Mouse (Mus musculus): ENCODE results near the gene Vwa2. TPM values are rescaled to one million over a fixed set of nuclear protein-coding genes. Genes with fewer than 3 reads are reported as not detected.

The Vwa2 gene
- polyA plus RNA-seq, 1 experiment, result 0.02 TPM

DNA sequence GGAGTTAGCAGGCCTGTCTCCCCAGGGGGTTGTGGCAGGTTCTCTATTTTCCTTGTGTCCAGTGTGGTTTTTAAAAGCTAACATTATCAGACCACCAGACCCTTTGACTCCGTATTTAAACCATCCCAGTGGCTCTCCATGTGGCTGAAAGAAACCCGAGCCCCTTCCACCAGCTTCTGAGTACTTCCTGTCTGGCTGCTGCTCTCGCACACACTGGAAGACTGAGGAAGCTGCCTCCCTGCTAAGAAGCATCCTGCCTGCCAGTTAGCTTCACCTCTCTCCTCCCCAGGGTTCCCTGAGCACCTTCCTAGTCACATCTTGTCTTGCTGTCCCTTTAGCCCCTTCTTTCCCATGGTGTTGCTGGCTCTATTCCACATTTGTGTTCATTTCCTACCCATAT lies 33.8 kb downstream of the Vwa2 start:
- Histone ChIP-seq H3K4me3 (ENCODE audit: insufficient read depth, poor library complexity, severe bottlenecking) (no peak overlapping the region), H3K36me3 (ENCODE audit: control insufficient read depth, insufficient read depth) (no peaks in the 10 kb centered on the region), H3K27me3 (ENCODE audit: control insufficient read depth, insufficient read depth, insufficient read length) (peaks cover 3% of the 10 kb centered on the region), H3ac (ENCODE audit: control insufficient read depth, insufficient read length, low read depth) (no peak overlapping the region), H3K79me3 (ENCODE audit: low read depth) (no peaks in the 10 kb centered on the region), H3K79me2 (ENCODE audit: control insufficient read depth, insufficient read depth) (no peaks in the 10 kb centered on the region)
- TF ChIP-seq MAX (IDR thresholded peaks at IDR 0.05) (no peak), CTCF (IDR thresholded peaks at IDR 0.05; ENCODE audit: control insufficient read depth, insufficient read depth, insufficient read length) (no peak), FOSL1 (IDR thresholded peaks at IDR 0.05; ENCODE audit: insufficient read depth, low read length, poor library complexity, severe bottlenecking) (no peak), CEBPB (IDR thresholded peaks at IDR 0.05; ENCODE audit: low read depth) (no peak), USF1 (IDR thresholded peaks at IDR 0.05; ENCODE audit: low read depth) (no peak), MYOG (IDR thresholded peaks at IDR 0.05; ENCODE audit: control insufficient read depth, extremely low read depth, insufficient read length) (no peak), MYOD1 (IDR thresholded peaks at IDR 0.05; ENCODE audit: control insufficient read depth, insufficient read length, low read depth) (no peak)

DNA sequence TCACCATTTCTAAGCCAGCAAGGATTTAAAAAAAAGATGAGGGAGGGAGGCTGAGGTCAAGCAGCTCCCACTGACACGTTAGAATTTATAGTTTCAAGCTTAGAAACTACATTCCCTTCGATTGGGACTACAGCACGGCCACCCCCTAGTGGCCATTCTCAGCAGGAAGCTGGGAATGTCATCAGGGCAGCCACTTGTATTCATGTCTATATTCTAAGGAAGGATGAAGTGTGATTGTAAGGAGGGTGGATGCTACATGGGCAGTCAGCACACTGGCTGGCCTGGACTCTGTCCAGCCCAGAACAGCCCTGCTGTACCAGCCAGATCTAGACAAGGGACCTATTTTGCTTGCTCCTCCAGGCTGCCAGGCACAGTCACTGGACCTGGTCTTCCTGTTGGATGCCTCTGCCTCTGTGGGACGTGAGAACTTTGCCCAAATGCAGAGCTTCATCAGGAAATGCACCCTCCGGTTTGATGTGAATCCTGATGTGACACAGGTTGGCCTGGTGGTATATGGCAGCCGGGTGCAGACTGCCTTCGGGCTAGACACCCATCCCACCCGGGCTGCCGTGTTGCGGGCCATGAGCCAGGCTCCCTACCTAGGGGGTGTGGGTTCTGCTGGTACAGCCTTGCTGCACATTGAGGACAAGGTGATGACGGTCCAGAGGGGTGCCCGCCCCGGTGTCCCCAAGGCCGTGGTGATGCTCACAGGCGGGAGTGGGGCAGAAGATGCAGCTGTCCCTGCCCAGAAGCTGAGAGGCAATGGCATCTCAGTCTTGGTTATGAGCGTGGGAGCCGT lies 34.6 kb downstream of the Vwa2 start:
- Histone ChIP-seq H3K4me3 (ENCODE audit: insufficient read depth, poor library complexity, severe bottlenecking) (no peak overlapping the region), H3K79me3 (ENCODE audit: low read depth) (no peaks in the 10 kb centered on the region), H3K27me3 (ENCODE audit: control insufficient read depth, insufficient read depth, insufficient read length) (peaks cover 3% of the 10 kb centered on the region), H3ac (ENCODE audit: control insufficient read depth, insufficient read length, low read depth) (no peak overlapping the region), H3K79me2 (ENCODE audit: control insufficient read depth, insufficient read depth) (no peaks in the 10 kb centered on the region), H3K36me3 (ENCODE audit: control insufficient read depth, insufficient read depth) (no peaks in the 10 kb centered on the region)
- no peak for TF ChIP-seq MAX (IDR thresholded peaks at IDR 0.05)
- TF ChIP-seq FOSL1 (IDR thresholded peaks at IDR 0.05; ENCODE audit: insufficient read depth, low read length, poor library complexity, severe bottlenecking), result no peak
- peak; percentile 78 for TF ChIP-seq CTCF (IDR thresholded peaks at IDR 0.05; ENCODE audit: control insufficient read depth, insufficient read depth, insufficient read length)

DNA sequence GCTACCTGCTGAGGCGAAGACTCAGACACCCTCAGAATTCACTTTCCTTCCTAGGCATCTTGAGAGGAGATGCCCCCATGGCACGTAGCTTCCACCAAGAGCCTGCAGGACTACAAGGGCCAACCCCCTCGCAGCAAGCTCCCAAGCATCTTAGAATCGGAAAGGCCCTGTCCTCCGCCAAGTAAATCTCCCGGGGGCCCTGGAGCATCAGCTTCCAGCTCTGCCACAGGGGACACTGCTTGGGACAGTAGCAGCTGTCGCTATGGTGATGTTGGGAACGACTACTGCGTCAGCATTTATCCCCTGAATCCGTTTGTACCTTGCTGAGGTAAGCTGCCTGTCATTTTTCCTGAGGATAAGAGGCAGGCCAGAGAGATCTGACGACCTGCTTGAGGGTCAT lies 36.5 kb downstream of the Vwa2 start:
- no peak for TF ChIP-seq MAX (IDR thresholded peaks at IDR 0.05)
- TF ChIP-seq CEBPB (IDR thresholded peaks at IDR 0.05; ENCODE audit: low read depth), result no peak
- no peak for TF ChIP-seq MYOG (IDR thresholded peaks at IDR 0.05; ENCODE audit: control insufficient read depth, extremely low read depth, insufficient read length)
- no peak for TF ChIP-seq MYOD1 (IDR thresholded peaks at IDR 0.05; ENCODE audit: control insufficient read depth, insufficient read length, low read depth)
- TF ChIP-seq FOSL1 (IDR thresholded peaks at IDR 0.05; ENCODE audit: insufficient read depth, low read length, poor library complexity, severe bottlenecking), result no peak
- TF ChIP-seq CTCF (IDR thresholded peaks at IDR 0.05; ENCODE audit: control insufficient read depth, insufficient read depth, insufficient read length), result no peak
- no peak for TF ChIP-seq USF1 (IDR thresholded peaks at IDR 0.05; ENCODE audit: low read depth)

DNA sequence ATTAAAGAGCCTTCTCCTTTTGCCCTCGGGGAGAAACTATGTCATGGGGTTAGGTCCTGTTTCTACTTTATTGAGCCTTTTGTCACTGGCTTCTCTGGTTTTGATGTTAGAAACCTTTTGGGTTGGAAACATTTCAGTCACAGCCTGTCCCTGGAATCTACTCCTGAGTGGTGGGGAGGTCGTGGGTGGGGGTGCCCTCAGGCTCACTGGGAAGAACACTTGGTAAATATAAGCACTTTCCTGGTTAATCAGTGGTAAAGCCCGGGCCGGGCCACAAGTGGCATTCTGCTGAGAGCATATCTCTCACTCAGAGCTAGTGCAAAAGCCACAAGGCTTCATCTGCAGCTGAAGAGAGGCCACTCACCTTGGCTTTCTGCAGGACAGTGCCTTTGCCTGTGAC lies 39.7 kb downstream of the Vwa2 start:
- Histone ChIP-seq H3K4me3 (ENCODE audit: insufficient read depth, poor library complexity, severe bottlenecking) (no peak overlapping the region), H3K36me3 (ENCODE audit: control insufficient read depth, insufficient read depth) (no peaks in the 10 kb centered on the region), H3K79me2 (ENCODE audit: control insufficient read depth, insufficient read depth) (no peaks in the 10 kb centered on the region), H3K79me3 (ENCODE audit: low read depth) (no peaks in the 10 kb centered on the region), H3ac (ENCODE audit: control insufficient read depth, insufficient read length, low read depth) (no peak overlapping the region), H3K27me3 (ENCODE audit: control insufficient read depth, insufficient read depth, insufficient read length) (peaks cover 3% of the 10 kb centered on the region)
- no peak for TF ChIP-seq USF1 (IDR thresholded peaks at IDR 0.05; ENCODE audit: low read depth)
- TF ChIP-seq MYOG (IDR thresholded peaks at IDR 0.05; ENCODE audit: control insufficient read depth, extremely low read depth, insufficient read length), result no peak
- TF ChIP-seq FOSL1 (IDR thresholded peaks at IDR 0.05; ENCODE audit: insufficient read depth, low read length, poor library complexity, severe bottlenecking), result no peak
- no peak for TF ChIP-seq CTCF (IDR thresholded peaks at IDR 0.05; ENCODE audit: control insufficient read depth, insufficient read depth, insufficient read length)
- TF ChIP-seq MYOD1 (IDR thresholded peaks at IDR 0.05; ENCODE audit: control insufficient read depth, insufficient read length, low read depth), result no peak
- no peak for TF ChIP-seq MAX (IDR thresholded peaks at IDR 0.05)

More for the DNA sequence above, 36.5 kb downstream of the Vwa2 start:
- Histone ChIP-seq H3K36me3 (ENCODE audit: control insufficient read depth, insufficient read depth) (no peaks in the 10 kb centered on the region), H3K79me3 (ENCODE audit: low read depth) (no peaks in the 10 kb centered on the region), H3K27me3 (ENCODE audit: control insufficient read depth, insufficient read depth, insufficient read length) (peaks cover 3% of the 10 kb centered on the region), H3K79me2 (ENCODE audit: control insufficient read depth, insufficient read depth) (no peaks in the 10 kb centered on the region), H3K4me3 (ENCODE audit: insufficient read depth, poor library complexity, severe bottlenecking) (no peak overlapping the region), H3ac (ENCODE audit: control insufficient read depth, insufficient read length, low read depth) (no peak overlapping the region)

DNA sequence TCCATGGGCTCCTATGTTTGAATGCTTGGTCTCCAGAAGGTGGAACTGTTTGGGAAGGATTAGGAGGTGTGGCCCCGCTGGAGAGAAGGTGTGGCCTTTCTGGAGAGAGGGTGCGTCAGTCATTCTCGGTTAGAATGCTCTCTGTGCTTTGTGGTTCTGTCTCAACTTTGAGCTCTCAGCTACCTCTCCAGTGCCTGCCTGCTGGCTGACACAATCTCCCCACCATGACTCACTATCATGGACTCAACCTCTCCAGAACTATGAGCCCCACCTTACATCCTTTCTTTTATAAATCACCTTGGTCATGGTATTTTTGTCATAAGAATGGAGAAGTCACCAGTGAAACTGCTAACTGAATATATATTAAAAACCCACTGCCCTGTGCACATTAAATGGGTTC lies 40.6 kb downstream of the Vwa2 start:
- TF ChIP-seq MAX (IDR thresholded peaks at IDR 0.05) (no peak), CTCF (IDR thresholded peaks at IDR 0.05; ENCODE audit: control insufficient read depth, insufficient read depth, insufficient read length) (no peak), MYOD1 (IDR thresholded peaks at IDR 0.05; ENCODE audit: control insufficient read depth, insufficient read length, low read depth) (no peak), USF1 (IDR thresholded peaks at IDR 0.05; ENCODE audit: low read depth) (no peak), CEBPB (IDR thresholded peaks at IDR 0.05; ENCODE audit: low read depth) (no peak)
- no peaks in the 10 kb centered on the region for H3K36me3 ChIP-seq (ENCODE audit: control insufficient read depth, insufficient read depth)
- peaks cover 3% of the 10 kb centered on the region for H3K27me3 ChIP-seq (ENCODE audit: control insufficient read depth, insufficient read depth, insufficient read length)
- no peak overlapping the region for H3ac ChIP-seq (ENCODE audit: control insufficient read depth, insufficient read length, low read depth)
- no peak overlapping the region for H3K4me3 ChIP-seq (ENCODE audit: insufficient read depth, poor library complexity, severe bottlenecking)
- H3K79me2 ChIP-seq (ENCODE audit: control insufficient read depth, insufficient read depth), result no peaks in the 10 kb centered on the region
- H3K79me3 ChIP-seq (ENCODE audit: low read depth), result no peaks in the 10 kb centered on the region

DNA sequence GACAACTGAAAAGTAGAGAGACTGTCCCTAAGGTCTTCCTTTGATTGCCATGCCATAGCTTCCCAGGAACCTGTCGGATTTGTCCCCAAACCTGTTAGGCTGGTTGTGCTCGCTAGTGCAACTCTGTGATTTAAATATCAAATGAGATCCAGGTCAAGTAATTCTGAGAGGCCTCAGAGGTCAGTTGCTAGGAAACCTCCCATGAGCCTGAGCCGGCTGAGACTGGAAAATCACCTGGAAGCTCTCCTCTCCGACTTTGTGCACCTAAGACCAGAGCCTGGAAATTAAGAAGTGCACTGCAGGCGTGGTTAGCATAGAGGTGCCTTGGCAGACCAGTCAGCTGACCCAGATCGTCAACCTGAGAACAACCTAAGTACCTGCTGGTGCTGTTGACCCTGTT lies 41.0 kb downstream of the Vwa2 start:
- H3K4me3 ChIP-seq (ENCODE audit: insufficient read depth, poor library complexity, severe bottlenecking), result no peak overlapping the region
- no peaks in the 10 kb centered on the region for H3K79me2 ChIP-seq (ENCODE audit: control insufficient read depth, insufficient read depth)
- H3K27me3 ChIP-seq (ENCODE audit: control insufficient read depth, insufficient read depth, insufficient read length), result peaks cover 3% of the 10 kb centered on the region
- no peak overlapping the region for H3ac ChIP-seq (ENCODE audit: control insufficient read depth, insufficient read length, low read depth)
- no peaks in the 10 kb centered on the region for H3K79me3 ChIP-seq (ENCODE audit: low read depth)
- H3K36me3 ChIP-seq (ENCODE audit: control insufficient read depth, insufficient read depth), result no peaks in the 10 kb centered on the region
- TF ChIP-seq CEBPB (IDR thresholded peaks at IDR 0.05; ENCODE audit: low read depth) (no peak), CTCF (IDR thresholded peaks at IDR 0.05; ENCODE audit: control insufficient read depth, insufficient read depth, insufficient read length) (no peak), MAX (IDR thresholded peaks at IDR 0.05) (no peak), USF1 (IDR thresholded peaks at IDR 0.05; ENCODE audit: low read depth) (no peak), FOSL1 (IDR thresholded peaks at IDR 0.05; ENCODE audit: insufficient read depth, low read length, poor library complexity, severe bottlenecking) (no peak), MYOG (IDR thresholded peaks at IDR 0.05; ENCODE audit: control insufficient read depth, extremely low read depth, insufficient read length) (no peak), MYOD1 (IDR thresholded peaks at IDR 0.05; ENCODE audit: control insufficient read depth, insufficient read length, low read depth) (no peak)

All from C2C12 (cell line).